Mouse (Mus musculus): ENCODE measurements around the gene Mapkapk5. TPM values are rescaled to one million over a fixed set of nuclear protein-coding genes. Genes with fewer than 3 reads are reported as not detected.

Mapkapk5 gene
- polyA plus RNA-seq, 1 experiment, result 68.7 TPM

- H3K4me3 ChIP-seq (ENCODE audit: insufficient read depth, poor library complexity, severe bottlenecking), result no peak overlapping the region
- H3K79me2 ChIP-seq (ENCODE audit: control insufficient read depth, insufficient read depth), result no peaks in the 10 kb centered on the region
- no peaks in the 10 kb centered on the region for H3K27me3 ChIP-seq (ENCODE audit: control insufficient read depth, insufficient read depth, insufficient read length)
- H3ac ChIP-seq (ENCODE audit: control insufficient read depth, insufficient read length, low read depth), result no peak overlapping the region
- H3K79me3 ChIP-seq (ENCODE audit: low read depth), result no peaks in the 10 kb centered on the region
- TF ChIP-seq USF1 (IDR thresholded peaks at IDR 0.05; ENCODE audit: low read depth), result no peak
- no peak for TF ChIP-seq MYOD1 (IDR thresholded peaks at IDR 0.05; ENCODE audit: control insufficient read depth, insufficient read length, low read depth)
- TF ChIP-seq FOSL1 (IDR thresholded peaks at IDR 0.05; ENCODE audit: insufficient read depth, low read length, poor library complexity, severe bottlenecking), result no peak
- no peak for TF ChIP-seq CEBPB (IDR thresholded peaks at IDR 0.05; ENCODE audit: low read depth)
- no peak for TF ChIP-seq MAX (IDR thresholded peaks at IDR 0.05)
- no peak for TF ChIP-seq MYOG (IDR thresholded peaks at IDR 0.05; ENCODE audit: control insufficient read depth, extremely low read depth, insufficient read length)
- no peak for TF ChIP-seq CTCF (IDR thresholded peaks at IDR 0.05; ENCODE audit: control insufficient read depth, insufficient read depth, insufficient read length)
- H3K36me3 ChIP-seq (ENCODE audit: control insufficient read depth, insufficient read depth), result peaks cover 32% of the 10 kb centered on the region
Observed at GRCm38 (mm10) chr5:121570787-121571186, 25.1 kb upstream of the Mapkapk5 start.

GRCm38 (mm10) chr5:121569881-121570420, 24.2 kb upstream of the Mapkapk5 start:
- no peak for TF ChIP-seq CTCF (IDR thresholded peaks at IDR 0.05; ENCODE audit: control insufficient read depth, insufficient read depth, insufficient read length)
- no peak for TF ChIP-seq USF1 (IDR thresholded peaks at IDR 0.05; ENCODE audit: low read depth)
- no peak for TF ChIP-seq MYOG (IDR thresholded peaks at IDR 0.05; ENCODE audit: control insufficient read depth, extremely low read depth, insufficient read length)
- TF ChIP-seq MYOD1 (IDR thresholded peaks at IDR 0.05; ENCODE audit: control insufficient read depth, insufficient read length, low read depth), result no peak
- no peak for TF ChIP-seq FOSL1 (IDR thresholded peaks at IDR 0.05; ENCODE audit: insufficient read depth, low read length, poor library complexity, severe bottlenecking)
- Histone ChIP-seq H3ac (ENCODE audit: control insufficient read depth, insufficient read length, low read depth) (no peak overlapping the region), H3K27me3 (ENCODE audit: control insufficient read depth, insufficient read depth, insufficient read length) (no peaks in the 10 kb centered on the region), H3K79me3 (ENCODE audit: low read depth) (no peaks in the 10 kb centered on the region), H3K4me3 (ENCODE audit: insufficient read depth, poor library complexity, severe bottlenecking) (no peak overlapping the region), H3K79me2 (ENCODE audit: control insufficient read depth, insufficient read depth) (no peaks in the 10 kb centered on the region), H3K36me3 (ENCODE audit: control insufficient read depth, insufficient read depth) (peaks cover 28% of the 10 kb centered on the region)

- no peak for TF ChIP-seq CTCF (IDR thresholded peaks at IDR 0.05; ENCODE audit: control insufficient read depth, insufficient read depth, insufficient read length)
- no peak for TF ChIP-seq USF1 (IDR thresholded peaks at IDR 0.05; ENCODE audit: low read depth)
- no peak for TF ChIP-seq MYOG (IDR thresholded peaks at IDR 0.05; ENCODE audit: control insufficient read depth, extremely low read depth, insufficient read length)
- no peak for TF ChIP-seq FOSL1 (IDR thresholded peaks at IDR 0.05; ENCODE audit: insufficient read depth, low read length, poor library complexity, severe bottlenecking)
- TF ChIP-seq MAX (IDR thresholded peaks at IDR 0.05), result no peak
- no peak for TF ChIP-seq CEBPB (IDR thresholded peaks at IDR 0.05; ENCODE audit: low read depth)
- TF ChIP-seq MYOD1 (IDR thresholded peaks at IDR 0.05; ENCODE audit: control insufficient read depth, insufficient read length, low read depth), result no peak
- Histone ChIP-seq H3K36me3 (ENCODE audit: control insufficient read depth, insufficient read depth) (peaks cover 17% of the 10 kb centered on the region), H3ac (ENCODE audit: control insufficient read depth, insufficient read length, low read depth) (no peak overlapping the region), H3K27me3 (ENCODE audit: control insufficient read depth, insufficient read depth, insufficient read length) (no peaks in the 10 kb centered on the region), H3K79me2 (ENCODE audit: control insufficient read depth, insufficient read depth) (no peaks in the 10 kb centered on the region), H3K4me3 (ENCODE audit: insufficient read depth, poor library complexity, severe bottlenecking) (no peak overlapping the region), H3K79me3 (ENCODE audit: low read depth) (no peaks in the 10 kb centered on the region)
Observed at GRCm38 (mm10) chr5:121566035-121566681, 20.5 kb upstream of the Mapkapk5 start.

DNA sequence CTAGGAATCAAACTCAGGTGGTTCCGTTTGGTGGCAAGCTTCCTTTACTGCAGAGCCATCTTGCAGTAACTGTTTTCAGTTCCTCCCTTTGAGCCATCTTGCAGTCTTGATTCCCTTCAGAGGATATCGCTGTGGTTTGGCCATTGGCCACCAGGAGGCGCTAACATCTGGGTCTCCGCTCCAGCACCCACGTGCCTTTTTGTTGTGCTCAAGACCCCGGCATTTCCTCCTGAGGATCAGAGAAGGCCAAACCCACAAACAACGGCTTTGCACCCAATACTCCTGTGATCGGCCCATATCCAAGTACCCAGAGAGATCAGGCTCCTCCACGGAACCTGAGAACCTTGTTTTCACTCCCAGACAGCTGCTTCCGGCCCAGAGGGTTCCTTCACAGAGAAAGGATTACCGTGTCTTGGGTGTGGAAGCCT, 18.8 kb upstream of the Mapkapk5 start:
- Histone ChIP-seq H3K4me3 (ENCODE audit: insufficient read depth, poor library complexity, severe bottlenecking) (no peak overlapping the region), H3K27me3 (ENCODE audit: control insufficient read depth, insufficient read depth, insufficient read length) (no peaks in the 10 kb centered on the region), H3K79me3 (ENCODE audit: low read depth) (no peaks in the 10 kb centered on the region), H3K79me2 (ENCODE audit: control insufficient read depth, insufficient read depth) (no peaks in the 10 kb centered on the region), H3ac (ENCODE audit: control insufficient read depth, insufficient read length, low read depth) (no peak overlapping the region), H3K36me3 (ENCODE audit: control insufficient read depth, insufficient read depth) (peaks cover 5% of the 10 kb centered on the region)
- no peak for TF ChIP-seq CEBPB (IDR thresholded peaks at IDR 0.05; ENCODE audit: low read depth)
- TF ChIP-seq MYOG (IDR thresholded peaks at IDR 0.05; ENCODE audit: control insufficient read depth, extremely low read depth, insufficient read length), result no peak
- peak; percentile 84 for TF ChIP-seq MAX (IDR thresholded peaks at IDR 0.05)
- peak; percentile 75 for TF ChIP-seq CTCF (IDR thresholded peaks at IDR 0.05; ENCODE audit: control insufficient read depth, insufficient read depth, insufficient read length)
- peak; percentile 73 for TF ChIP-seq USF1 (IDR thresholded peaks at IDR 0.05; ENCODE audit: low read depth)
- no peak for TF ChIP-seq MYOD1 (IDR thresholded peaks at IDR 0.05; ENCODE audit: control insufficient read depth, insufficient read length, low read depth)
- TF ChIP-seq FOSL1 (IDR thresholded peaks at IDR 0.05; ENCODE audit: insufficient read depth, low read length, poor library complexity, severe bottlenecking), result no peak

DNA sequence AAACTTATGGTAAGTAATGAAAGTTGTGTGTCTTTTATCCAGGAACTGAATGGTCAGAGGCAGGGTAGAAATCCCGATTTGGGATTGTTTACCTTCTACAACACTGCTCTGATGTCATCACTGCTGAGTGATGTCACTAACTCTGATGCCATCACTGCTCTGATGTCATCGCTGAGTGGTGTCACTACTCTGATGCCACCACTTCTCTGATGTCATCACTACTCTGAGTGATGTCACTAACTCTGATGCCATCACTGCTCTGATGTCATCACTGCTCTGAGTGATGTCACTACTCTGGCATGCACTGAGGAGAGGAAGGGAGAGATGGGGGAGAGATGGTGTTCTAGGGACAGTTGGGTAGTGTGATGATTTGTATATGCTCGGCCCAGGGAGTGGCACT, 16.7 kb upstream of the Mapkapk5 start:
- peaks cover 3% of the 10 kb centered on the region for H3K36me3 ChIP-seq (ENCODE audit: control insufficient read depth, insufficient read depth)
- TF ChIP-seq MAX (IDR thresholded peaks at IDR 0.05), result no peak
- TF ChIP-seq MYOD1 (IDR thresholded peaks at IDR 0.05; ENCODE audit: control insufficient read depth, insufficient read length, low read depth), result no peak
- TF ChIP-seq MYOG (IDR thresholded peaks at IDR 0.05; ENCODE audit: control insufficient read depth, extremely low read depth, insufficient read length), result no peak
- TF ChIP-seq CEBPB (IDR thresholded peaks at IDR 0.05; ENCODE audit: low read depth), result no peak
- no peak for TF ChIP-seq USF1 (IDR thresholded peaks at IDR 0.05; ENCODE audit: low read depth)
- TF ChIP-seq FOSL1 (IDR thresholded peaks at IDR 0.05; ENCODE audit: insufficient read depth, low read length, poor library complexity, severe bottlenecking), result no peak
- TF ChIP-seq CTCF (IDR thresholded peaks at IDR 0.05; ENCODE audit: control insufficient read depth, insufficient read depth, insufficient read length), result no peak
- H3K79me2 ChIP-seq (ENCODE audit: control insufficient read depth, insufficient read depth), result no peaks in the 10 kb centered on the region

More for the DNA sequence above, 16.7 kb upstream of the Mapkapk5 start:
- no peak overlapping the region for H3ac ChIP-seq (ENCODE audit: control insufficient read depth, insufficient read length, low read depth)
- H3K27me3 ChIP-seq (ENCODE audit: control insufficient read depth, insufficient read depth, insufficient read length), result no peaks in the 10 kb centered on the region
- no peaks in the 10 kb centered on the region for H3K79me3 ChIP-seq (ENCODE audit: low read depth)
- H3K4me3 ChIP-seq (ENCODE audit: insufficient read depth, poor library complexity, severe bottlenecking), result no peak overlapping the region

Measured in C2C12 (cell line).